Mouse (Mus musculus) lung, adult 2 months (tissue): Measurements from ENCODE around the gene Gpx1. TPM values are rescaled to one million over a fixed set of nuclear protein-coding genes. Genes with fewer than 3 reads are reported as not detected.

Source experiments
- DNase-seq: peaks from one replicate; pipeline ENCODE4 v3.0.0; 2022
- H3K4me1 ChIP-seq: fragments of 200-500 bp; 2 replicates; pipeline ENCODE4 v1.6.1; 2011; ENCODE audit warnings: low read length; ENCODE audit not compliant: control insufficient read depth, insufficient read depth
- H3K4me3 ChIP-seq: fragments of 200-500 bp; replicated peaks from 2 replicates; pipeline ENCODE3; 2011; ENCODE audit warnings: low read depth, mild to moderate bottlenecking, control low read depth, low read length; ENCODE audit errors: extremely low read depth
- CTCF ChIP-seq: fragments of 200-500 bp; IDR thresholded peaks from 2 replicates; pipeline ENCODE4 v1.5.1; 2011; ENCODE audit warnings: mild to moderate bottlenecking, low read length, control low read depth; ENCODE audit not compliant: insufficient read depth
- POLR2A ChIP-seq: fragments of 200-500 bp; IDR thresholded peaks from 2 replicates; pipeline ENCODE4 v1.6.1; 2011; ENCODE audit warnings: low read depth, mild to moderate bottlenecking, control low read depth, low read length, borderline replicate concordance; ENCODE audit errors: extremely low read depth
- WGBS: fragments of 180-500 bp; shearing (Covaris S2); methylation state at CpG from one replicate; pipeline ENCODE4 v1.1.7; 2018; 5-methylcytosine and 5-hydroxymethylcytosine counted together
- polyA plus RNA-seq: library from polyadenylated mRNA; depleted of rRNA; stranded (reverse); fragments of >200 nt; gene quantifications from 2 replicates; pipeline ENCODE4 v1.2.3, GENCODE M21; 2012

Gene Gpx1
- polyA plus RNA-seq, 1 experiment, result 1,012 TPM

- DNase-seq, result no peak
- Histone ChIP-seq H3K4me3 (no peak overlapping the region), H3K4me1 (peaks cover 15% of the 10 kb centered on the region)
- 89% methylated on average over 4 of the region's 4 CpGs for WGBS
- no peak for TF ChIP-seq CTCF
- TF ChIP-seq POLR2A, result no peak
Observed at GRCm38 (mm10) chr9:108344471-108344870, 5.8 kb downstream of the Gpx1 start.

GRCm38 (mm10) chr9:108347024-108347423, 8.3 kb downstream of the Gpx1 start:
- Histone ChIP-seq H3K4me3 (peak overlapping the region; percentile 71), H3K4me1 (peaks cover 6% of the 10 kb centered on the region)
- DNase-seq, result no peak
- TF ChIP-seq POLR2A, result no peak
- no peak for TF ChIP-seq CTCF
- WGBS, result 2% methylated on average over 11 of the region's 11 CpGs

GRCm38 (mm10) chr9:108347540-108348289, 9.0 kb downstream of the Gpx1 start, which contains the start of gene Usp4:
Gene Usp4 (plus strand): TSS chr9:108347853.
- peaks cover 6% of the 10 kb centered on the region for H3K4me1 ChIP-seq
- WGBS, result under 1% methylated on average over 69 of the region's 75 CpGs
- DNase-seq, result peak; percentile 87
- peak within 1 kb of the TSS; percentile 94 for H3K4me3 ChIP-seq
- peak; percentile 70 for TF ChIP-seq POLR2A
- TF ChIP-seq CTCF, result no peak

DNA sequence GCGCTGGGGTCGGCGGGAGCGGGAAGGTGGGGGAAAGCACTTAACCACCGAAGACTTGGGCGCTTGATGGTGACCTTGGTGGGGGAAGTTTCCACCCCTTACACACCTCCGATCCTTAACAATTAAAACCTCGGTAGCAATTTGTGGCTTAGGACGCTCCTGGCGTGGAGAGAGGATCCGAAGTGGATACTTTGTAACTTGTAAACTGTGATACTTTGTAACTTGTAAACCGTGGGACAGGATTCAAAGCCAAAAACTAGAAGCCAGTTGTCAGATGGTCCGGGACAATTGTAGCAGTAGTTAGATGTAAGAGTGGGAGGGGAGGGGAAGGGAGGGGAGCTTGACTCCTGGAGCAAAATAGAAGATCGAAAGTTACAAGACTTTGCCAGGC, 9.6 kb downstream of the Gpx1 start:
- Histone ChIP-seq H3K4me1 (peaks cover 6% of the 10 kb centered on the region), H3K4me3 (peak overlapping the region; percentile 94)
- TF ChIP-seq POLR2A (no peak), CTCF (no peak)
- no peak for DNase-seq
- WGBS, result 1% methylated on average over 14 of the region's 14 CpGs

GRCm38 (mm10) chr9:108349727-108350126, 11.0 kb downstream of the Gpx1 start:
- peaks cover 6% of the 10 kb centered on the region for H3K4me1 ChIP-seq
- no peak for DNase-seq
- no peak overlapping the region for H3K4me3 ChIP-seq
- no peak for TF ChIP-seq CTCF
- TF ChIP-seq POLR2A, result no peak
- WGBS, result 95% methylated on average over 4 of the region's 4 CpGs

- no peaks in the 10 kb centered on the region for H3K4me1 ChIP-seq
- H3K4me3 ChIP-seq, result no peak overlapping the region
- TF ChIP-seq POLR2A (no peak), CTCF (no peak)
- no peak for DNase-seq
- 74% methylated on average over 9 of the region's 9 CpGs for WGBS
Observed at GRCm38 (mm10) chr9:108378234-108378633, 39.5 kb downstream of the Gpx1 start.

- no peak for DNase-seq
- TF ChIP-seq CTCF (no peak), POLR2A (no peak)
- WGBS, result 76% methylated on average over 5 of the region's 5 CpGs
- Histone ChIP-seq H3K4me3 (no peak overlapping the region), H3K4me1 (no peaks in the 10 kb centered on the region)
Observed at GRCm38 (mm10) chr9:108378736-108379135, 40.0 kb downstream of the Gpx1 start.

- H3K4me1 ChIP-seq, result no peaks in the 10 kb centered on the region
- 84% methylated on average over 4 of the region's 4 CpGs for WGBS
- DNase-seq, result no peak
- TF ChIP-seq POLR2A, result no peak
- TF ChIP-seq CTCF, result no peak
- H3K4me3 ChIP-seq, result no peak overlapping the region
Observed at GRCm38 (mm10) chr9:108379294-108379693, 40.6 kb downstream of the Gpx1 start.

DNA sequence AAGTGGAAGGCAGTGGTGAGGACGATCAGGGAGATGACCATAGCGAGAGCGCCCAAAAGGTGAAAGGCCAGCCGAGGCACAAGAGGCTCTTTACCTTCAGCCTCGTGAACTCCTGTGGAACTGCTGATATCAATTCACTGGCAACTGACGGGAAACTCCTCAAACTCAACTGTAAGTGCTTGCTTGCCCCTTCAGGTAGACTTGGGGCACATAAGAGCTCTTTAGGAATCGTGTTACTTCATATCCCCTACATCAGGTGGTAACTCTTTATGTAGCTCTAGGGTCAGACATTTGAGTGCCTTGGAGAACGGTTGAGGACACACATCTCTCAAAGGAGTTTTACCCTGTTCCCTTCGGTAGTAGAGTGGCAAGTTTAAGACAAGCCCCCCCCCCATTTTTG, 42.7 kb downstream of the Gpx1 start:
- WGBS, result 70% methylated on average over 9 of the region's 9 CpGs
- peak; percentile 26 for DNase-seq
- no peak for TF ChIP-seq CTCF
- no peak for TF ChIP-seq POLR2A
- H3K4me3 ChIP-seq, result no peak overlapping the region
- no peaks in the 10 kb centered on the region for H3K4me1 ChIP-seq

DNA sequence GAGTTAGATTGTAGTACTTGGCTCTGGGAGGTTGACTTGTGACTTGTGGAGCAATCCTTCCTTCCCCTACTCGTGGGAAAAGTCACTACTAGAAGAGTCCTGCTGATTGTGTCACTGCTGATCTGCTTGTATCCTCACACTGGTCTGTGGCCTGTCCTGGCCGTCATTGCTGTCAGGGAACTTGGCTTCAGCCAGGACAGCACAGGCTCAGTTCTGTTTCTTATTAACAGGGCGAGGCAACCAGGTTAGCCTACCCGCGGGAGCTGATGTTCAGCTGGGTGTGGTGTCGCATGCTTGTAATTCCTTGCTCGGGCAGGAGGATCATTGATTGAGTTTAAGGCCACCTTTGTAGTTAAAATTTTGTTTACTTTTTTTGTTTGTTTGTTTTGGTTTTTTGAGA, 46.3 kb downstream of the Gpx1 start:
- TF ChIP-seq CTCF, result no peak
- no peak for TF ChIP-seq POLR2A
- Histone ChIP-seq H3K4me3 (no peak overlapping the region), H3K4me1 (no peaks in the 10 kb centered on the region)
- 58% methylated on average over 7 of the region's 7 CpGs for WGBS
- no peak for DNase-seq
